Mouse (Mus musculus): ENCODE measurements at regions not wholly inside any gene's neighbourhood (a gene's known extent, or its start where the extent isn't known, plus 50 kb on each side); places are given as distances from the start of the nearest gene placed in this dataset.

- TF ChIP-seq CTCF (IDR thresholded peaks at IDR 0.05; ENCODE audit: control insufficient read depth, insufficient read depth, insufficient read length) (no peak), MYOD1 (IDR thresholded peaks at IDR 0.05; ENCODE audit: control insufficient read depth, insufficient read length, low read depth) (no peak), CEBPB (IDR thresholded peaks at IDR 0.05; ENCODE audit: low read depth) (no peak), MYOG (IDR thresholded peaks at IDR 0.05; ENCODE audit: control insufficient read depth, extremely low read depth, insufficient read length) (no peak), USF1 (IDR thresholded peaks at IDR 0.05; ENCODE audit: low read depth) (no peak), MAX (IDR thresholded peaks at IDR 0.05) (no peak), FOSL1 (IDR thresholded peaks at IDR 0.05; ENCODE audit: insufficient read depth, low read length, poor library complexity, severe bottlenecking) (no peak)
These were observed 1800.8 kb upstream of the 5930422O12Rik start for GRCm38 (mm10) chr8:31627708-31628107.
